Mouse (Mus musculus) large intestine, adult 2 months (tissue): ENCODE data around the gene Fgf7. TPM values are rescaled to one million over a fixed set of nuclear protein-coding genes. Genes with fewer than 3 reads are reported as not detected.

Source experiments
- DNase-seq: peaks from one replicate; pipeline ENCODE4 v3.0.0-alpha.2; 2012; ENCODE audit warnings: low read depth, low spot score
- WGBS: fragments of 180-500 bp; shearing (Covaris S2); methylation state at CpG from one replicate; pipeline ENCODE4 v1.1.7; 2018; 5-methylcytosine and 5-hydroxymethylcytosine counted together
- polyA plus RNA-seq: library from polyadenylated mRNA; depleted of rRNA; stranded (reverse); fragments of >200 nt; gene quantifications from 2 replicates; pipeline ENCODE4 v1.2.3, GENCODE M21; 2012; rRNA removed

The Fgf7 gene
- polyA plus RNA-seq, 1 experiment, result 1.8 TPM

- 62% methylated on average over 5 of the region's 5 CpGs for WGBS
- DNase-seq, result no peak
These were observed 19.2 kb downstream of the Fgf7 start for GRCm38 (mm10) chr2:126053657-126054056.

GRCm38 (mm10) chr2:126060595-126060994 is 26.1 kb downstream of the Fgf7 start:
- no peak for DNase-seq
- WGBS, result 60% methylated on average over 4 of the region's 4 CpGs

GRCm38 (mm10) chr2:126061037-126061773 is 26.7 kb downstream of the Fgf7 start:
- WGBS, result 68% methylated on average over 17 of the region's 17 CpGs
- DNase-seq, result no peak

- no peak for DNase-seq
- WGBS, result 66% methylated on average over 7 of the region's 7 CpGs
These were observed 28.4 kb downstream of the Fgf7 start for GRCm38 (mm10) chr2:126062876-126063275.

- WGBS, result 28% methylated on average over 2 of the region's 2 CpGs
- no peak for DNase-seq
These were observed 30.4 kb downstream of the Fgf7 start for GRCm38 (mm10) chr2:126064814-126065213.

- DNase-seq, result no peak
- WGBS, result 73% methylated on average over 3 of the region's 3 CpGs
These were observed 30.9 kb downstream of the Fgf7 start for GRCm38 (mm10) chr2:126065303-126065856.

GRCm38 (mm10) chr2:126069740-126070139 is 35.3 kb downstream of the Fgf7 start:
- no peak for DNase-seq
- WGBS, result 52% methylated on average over 1 of the region's 1 CpGs

GRCm38 (mm10) chr2:126073744-126074143 is 39.3 kb downstream of the Fgf7 start:
- 66% methylated on average over 4 of the region's 4 CpGs for WGBS
- DNase-seq, result no peak

- DNase-seq, result no peak
- 75% methylated on average over 6 of the region's 6 CpGs for WGBS
These were observed 42.0 kb downstream of the Fgf7 start for GRCm38 (mm10) chr2:126076506-126076905.

GRCm38 (mm10) chr2:126079086-126079485 is 44.6 kb downstream of the Fgf7 start:
- no peak for DNase-seq
- WGBS, result 61% methylated on average over 2 of the region's 2 CpGs

- WGBS, result 71% methylated on average over 3 of the region's 3 CpGs
- DNase-seq, result no peak
These were observed 49.9 kb downstream of the Fgf7 start for GRCm38 (mm10) chr2:126084326-126084725.

- WGBS, result 80% methylated on average over 8 of the region's 8 CpGs
- no peak for DNase-seq
These were observed 51.7 kb downstream of the Fgf7 start for GRCm38 (mm10) chr2:126086187-126086586.

GRCm38 (mm10) chr2:126090432-126090831 is 56.0 kb downstream of the Fgf7 start:
- WGBS, result 70% methylated on average over 5 of the region's 5 CpGs
- no peak for DNase-seq

GRCm38 (mm10) chr2:126094616-126095015 is 60.2 kb downstream of the Fgf7 start:
- 60% methylated on average over 4 of the region's 4 CpGs for WGBS
- DNase-seq, result no peak

Other genes with a start within 250 kb of the Fgf7 start
- gene Galk2, start 175.5 kb upstream of the Fgf7 start, polyA plus RNA-seq, result 25.1 and 26.8 TPM in 2 replicates
- 8.4 and 8.5 TPM in 2 replicates for gene Cops2, start 175.5 kb upstream of the Fgf7 start, polyA plus RNA-seq
- gene Fam227b, start 117.3 kb downstream of the Fgf7 start, polyA plus RNA-seq, result not detected in 2 replicates
- gene Dtwd1, start 117.5 kb downstream of the Fgf7 start, polyA plus RNA-seq, result 2.8 and 2.9 TPM in 2 replicates
- gene Gm17555, start 180.4 kb downstream of the Fgf7 start, polyA plus RNA-seq, result not detected in 2 replicates